Mouse (Mus musculus) heart, embryonic 13.5 days (tissue): Measurements from ENCODE around the gene Fam43b. TPM values are rescaled to one million over a fixed set of nuclear protein-coding genes. Genes with fewer than 3 reads are reported as not detected.
"Not testable (repeated sequence)": the region's sequence is repeated elsewhere in the genome, so short reads cannot be mapped to it uniquely, and the experiment has no call there.

ENCODE experiments used
- ATAC-seq: fragments of 200-750 bp; cut with Nextera tagmentation; 2 replicates; pipeline ENCODE4 v1.8.0; 2017; ENCODE audit warnings: moderate TSS enrichment; ENCODE audit not compliant: insufficient number of reproducible peaks, low FRiP score, low TSS enrichment; ENCODE audit errors: extremely low read depth
- H3K27ac ChIP-seq: fragments of 300-500 bp; sonication (generic); replicated peaks from 2 replicates; pipeline ENCODE4 v1.5.1; 2015; ENCODE audit warnings: moderate library complexity, mild to moderate bottlenecking, inconsistent platforms
- H3K27me3 ChIP-seq: fragments of 300-500 bp; sonication (generic); replicated peaks from 2 replicates; pipeline ENCODE4 v1.6.1; 2015; ENCODE audit warnings: mild to moderate bottlenecking, inconsistent platforms
- H3K36me3 ChIP-seq: fragments of 300-500 bp; sonication (generic); 2 replicates; pipeline ENCODE4 v1.6.1; 2015; ENCODE audit warnings: mild to moderate bottlenecking, inconsistent platforms
- H3K4me1 ChIP-seq: fragments of 300-500 bp; sonication (generic); 2 replicates; pipeline ENCODE4 v1.6.1; 2015; ENCODE audit warnings: inconsistent platforms
- H3K4me2 ChIP-seq: fragments of 300-500 bp; sonication (generic); 2 replicates; pipeline ENCODE4 v1.6.1; 2015; ENCODE audit warnings: inconsistent platforms, mild to moderate bottlenecking, moderate library complexity
- H3K4me3 ChIP-seq: fragments of 300-500 bp; sonication (generic); 2 replicates; pipeline ENCODE4 v1.5.1; 2015; ENCODE audit warnings: moderate library complexity, mild to moderate bottlenecking, inconsistent platforms
- H3K9ac ChIP-seq: fragments of 300-500 bp; sonication (generic); 2 replicates; pipeline ENCODE4 v1.6.1; 2015; ENCODE audit warnings: inconsistent platforms, mild to moderate bottlenecking, moderate library complexity
- H3K9me3 ChIP-seq: fragments of 300-500 bp; sonication (generic); 2 replicates; pipeline ENCODE4 v1.6.1; 2016; ENCODE audit warnings: inconsistent platforms
- WGBS: fragments of 180-500 bp; shearing (Covaris S2); methylation state at CpG from one replicate; pipeline ENCODE4 v1.1.7; 2015; ENCODE audit warnings: mixed read lengths; 5-methylcytosine and 5-hydroxymethylcytosine counted together
- polyA plus RNA-seq: library from polyadenylated mRNA; unstranded; fragments of >200 nt; fragmentation: Nextera tagmentation; extraction: Ambion mirVana; gene quantifications from 2 replicates; pipeline ENCODE4 v1.2.1, GENCODE M21; 2015

The Fam43b gene
- not detected in 2 replicates for polyA plus RNA-seq

- peaks cover 21% of the 10 kb centered on the region for H3K4me1 ChIP-seq
- ATAC-seq, result no peak
- H3K4me2 ChIP-seq, result peak within 1 kb of the TSS; percentile 76
- H3K9ac ChIP-seq, result peak within 1 kb of the TSS; percentile 61
- no peaks in the 10 kb centered on the region for H3K9me3 ChIP-seq
- WGBS, result under 1% methylated on average over 46 of the region's 46 CpGs
- H3K36me3 ChIP-seq, result no peaks in the 10 kb centered on the region
- no peak within 1 kb of the TSS for H3K27ac ChIP-seq
- H3K4me3 ChIP-seq, result peak within 1 kb of the TSS; percentile 52
- peaks cover 100% of the 10 kb centered on the region for H3K27me3 ChIP-seq
Measured at GRCm38 (mm10) chr4:138395971-138396645, at the start of gene Fam43b. Gene Fam43b (minus strand): TSS chr4:138396528.

GRCm38 (mm10) chr4:138444941-138445340, 48.6 kb upstream of the Fam43b start:
- Histone ChIP-seq H3K4me1 (0 out of 2 replicates have a peak, but pooled peaks cover 3% of the 10 kb centered on the region), H3K9ac (no peak overlapping the region), H3K4me2 (no peak overlapping the region), H3K36me3 (peaks cover 25% of the 10 kb centered on the region), H3K4me3 (no peak overlapping the region), H3K27me3 (peaks cover 60% of the 10 kb centered on the region), H3K27ac (no peak overlapping the region), H3K9me3 (no peaks in the 10 kb centered on the region)
- 26% methylated on average over 5 of the region's 5 CpGs for WGBS
- no peak for ATAC-seq

DNA sequence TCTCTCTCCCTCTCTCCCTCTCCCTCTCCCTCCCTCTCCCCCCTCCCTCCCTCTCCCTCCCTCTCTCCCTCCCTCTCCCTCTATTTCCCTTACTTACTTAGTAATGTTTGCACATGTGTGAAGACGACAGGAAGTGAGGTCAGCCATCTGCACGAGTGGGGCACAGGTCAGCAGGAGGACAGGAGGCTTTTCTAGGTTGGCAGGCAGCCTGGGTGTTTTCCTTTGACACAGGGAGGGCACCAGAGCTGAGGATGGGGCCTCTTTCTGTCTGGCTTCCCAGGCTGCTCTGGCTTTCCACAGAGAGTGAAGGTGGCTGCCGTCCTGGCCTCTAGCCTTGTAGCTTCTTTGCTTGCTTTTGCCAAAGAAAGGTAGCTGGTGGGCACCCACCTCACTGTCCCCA, 43.7 kb upstream of the Fam43b start:
- Histone ChIP-seq H3K4me3 (no peak overlapping the region), H3K9ac (no peak overlapping the region), H3K36me3 (peaks cover 66% of the 10 kb centered on the region), H3K27me3 (peaks cover 13% of the 10 kb centered on the region), H3K9me3 (no peaks in the 10 kb centered on the region), H3K4me1 (peaks cover 11% of the 10 kb centered on the region), H3K4me2 (no peak overlapping the region), H3K27ac (no peak overlapping the region)
- WGBS, result 55% methylated on average over 3 of the region's 3 CpGs
- no peak for ATAC-seq

- ATAC-seq, result peak; percentile 86
- Histone ChIP-seq H3K9ac (peak within 1 kb of the TSS; percentile 97), H3K27ac (peak within 1 kb of the TSS; percentile 68), H3K27me3 (peaks cover 24% of the 10 kb centered on the region), H3K9me3 (no peaks in the 10 kb centered on the region), H3K4me2 (peak within 1 kb of the TSS; percentile 89), H3K36me3 (peaks cover 38% of the 10 kb centered on the region), H3K4me3 (peak within 1 kb of the TSS; percentile 97), H3K4me1 (peaks cover 16% of the 10 kb centered on the region)
- under 1% methylated on average over 64 of the region's 64 CpGs for WGBS
Measured at GRCm38 (mm10) chr4:138434347-138435316, 38.3 kb upstream of the Fam43b start, which contains the start of gene Mul1. Gene Mul1 (plus strand): TSS chr4:138434671.

GRCm38 (mm10) chr4:138431340-138431739, 35.0 kb upstream of the Fam43b start:
- WGBS, result 50% methylated on average over 8 of the region's 8 CpGs
- Histone ChIP-seq H3K27ac (no peak overlapping the region), H3K27me3 (peaks cover 42% of the 10 kb centered on the region), H3K4me2 (no peak overlapping the region), H3K36me3 (peaks cover 5% of the 10 kb centered on the region), H3K9ac (no peak overlapping the region), H3K9me3 (no peaks in the 10 kb centered on the region), H3K4me1 (peaks cover 16% of the 10 kb centered on the region), H3K4me3 (no peak overlapping the region)
- no peak for ATAC-seq

- Histone ChIP-seq H3K4me2 (no peak overlapping the region), H3K27me3 (peaks cover 42% of the 10 kb centered on the region), H3K4me1 (peaks cover 3% of the 10 kb centered on the region; the same call in 1 of the 2 replicates), H3K9me3 (no peaks in the 10 kb centered on the region), H3K4me3 (no peak overlapping the region), H3K36me3 (no peaks in the 10 kb centered on the region), H3K9ac (no peak overlapping the region), H3K27ac (no peak overlapping the region)
- ATAC-seq, result no peak
- 48% methylated on average over 3 of the region's 3 CpGs for WGBS
Measured at GRCm38 (mm10) chr4:138429778-138430177, 33.5 kb upstream of the Fam43b start.

DNA sequence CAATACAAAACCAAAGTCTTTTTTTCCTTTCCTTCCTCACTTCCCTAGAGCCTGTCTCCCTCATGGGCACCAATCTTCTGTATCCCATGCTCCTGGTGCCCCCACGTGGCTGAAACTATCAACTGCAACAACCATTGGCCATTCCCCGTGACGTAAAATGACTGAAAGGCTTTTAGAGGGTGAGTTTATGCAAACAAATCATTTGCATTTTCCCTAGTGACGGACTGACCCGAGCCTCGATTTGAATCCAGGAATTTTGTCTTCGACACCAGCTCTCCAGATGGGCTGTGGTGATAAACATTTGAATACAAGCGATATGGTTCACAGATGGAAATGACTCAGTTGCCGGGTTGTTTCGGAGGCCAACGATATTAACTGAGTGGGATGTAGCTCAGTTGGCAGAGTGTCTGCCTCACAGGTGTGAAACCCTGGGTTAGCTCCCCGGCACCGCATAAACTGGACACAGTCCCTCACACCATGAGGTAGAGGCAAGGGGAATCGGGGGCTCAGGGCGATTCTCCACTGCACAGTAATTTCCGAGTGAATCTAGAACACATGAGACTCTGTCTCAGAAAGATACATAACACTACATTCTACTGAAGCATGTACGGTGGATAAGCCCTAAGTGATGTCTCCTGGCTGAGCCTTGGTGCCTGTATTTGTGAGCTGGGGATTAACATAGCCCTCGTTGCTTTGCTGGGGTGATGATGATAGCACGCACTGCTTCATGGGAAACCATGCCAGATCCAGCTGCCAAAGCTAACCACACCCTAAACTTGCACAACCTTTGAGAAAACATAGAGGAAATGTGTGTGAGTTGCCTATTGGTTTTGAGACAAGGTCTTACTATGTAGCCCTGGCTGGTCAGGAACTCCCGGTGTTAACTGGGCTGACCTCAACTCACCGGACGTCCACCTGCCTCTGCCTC, 30.7 kb upstream of the Fam43b start:
- WGBS, result 36% methylated on average over 22 of the region's 22 CpGs
- Histone ChIP-seq H3K9me3 (peaks cover 5% of the 10 kb centered on the region; the same call in 1 of the 2 replicates), H3K4me3 (no peak overlapping the region), H3K4me2 (peak overlapping the region; percentile 34), H3K9ac (peak overlapping the region; percentile 44; the same call in 1 of the 2 replicates), H3K27ac (no peak overlapping the region), H3K36me3 (no peaks in the 10 kb centered on the region), H3K27me3 (peaks cover 33% of the 10 kb centered on the region), H3K4me1 (no peaks in the 10 kb centered on the region)
- ATAC-seq, result no peak

DNA sequence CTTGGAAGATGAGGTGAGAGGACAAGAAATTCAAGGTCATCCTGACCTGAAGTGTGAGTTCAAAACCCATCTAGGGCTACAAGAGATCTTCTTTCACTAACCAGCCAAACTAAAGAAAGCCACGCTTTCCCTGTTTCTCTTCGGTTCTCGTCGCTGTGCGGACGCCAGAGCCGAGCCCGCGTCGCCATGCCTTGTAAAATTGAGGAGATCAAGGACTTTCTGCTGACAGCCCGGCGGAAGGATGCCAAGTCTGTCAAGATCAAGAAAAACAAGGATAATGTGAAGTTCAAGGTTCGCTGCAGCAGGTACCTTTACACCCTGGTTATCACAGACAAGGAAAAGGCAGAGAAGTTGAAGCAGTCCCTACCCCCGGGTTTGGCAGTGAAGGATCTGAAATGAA, 29.3 kb upstream of the Fam43b start:
- not testable (repeated sequence) for H3K9ac ChIP-seq, H3K4me1 ChIP-seq, H3K27ac ChIP-seq, H3K36me3 ChIP-seq, H3K9me3 ChIP-seq, ATAC-seq, H3K4me2 ChIP-seq, H3K4me3 ChIP-seq
- H3K27me3 ChIP-seq, result peaks cover 37% of the 10 kb centered on the region
- WGBS, result 85% methylated on average over 14 of the region's 14 CpGs

DNA sequence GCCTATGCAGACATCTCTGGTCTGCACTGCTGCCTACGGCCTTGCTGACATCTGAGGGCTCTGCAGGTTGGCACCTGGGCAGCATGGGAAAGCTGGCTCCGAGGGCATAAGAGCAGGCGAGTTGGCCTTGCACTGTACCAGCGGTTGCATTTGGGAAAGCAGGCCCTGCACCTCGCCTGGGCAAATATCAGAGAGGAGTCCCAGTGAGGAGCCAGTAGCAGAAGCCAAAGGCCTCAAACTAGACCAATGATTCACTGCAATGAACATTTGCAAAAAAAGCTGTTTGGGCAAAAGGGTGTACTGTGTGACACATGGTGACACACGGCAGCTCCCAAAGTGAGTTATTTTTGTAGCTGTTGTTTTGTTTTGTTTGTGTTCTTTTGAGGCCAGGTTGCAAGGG, 28.7 kb upstream of the Fam43b start:
- no peak overlapping the region for H3K27ac ChIP-seq
- 65% methylated on average over 6 of the region's 6 CpGs for WGBS
- H3K27me3 ChIP-seq, result peaks cover 41% of the 10 kb centered on the region
- no peaks in the 10 kb centered on the region for H3K36me3 ChIP-seq
- no peak overlapping the region for H3K4me2 ChIP-seq
- H3K9me3 ChIP-seq, result peaks cover 5% of the 10 kb centered on the region; the same call in 1 of the 2 replicates
- H3K4me3 ChIP-seq, result no peak overlapping the region
- H3K4me1 ChIP-seq, result no peaks in the 10 kb centered on the region
- no peak overlapping the region for H3K9ac ChIP-seq
- ATAC-seq, result no peak

DNA sequence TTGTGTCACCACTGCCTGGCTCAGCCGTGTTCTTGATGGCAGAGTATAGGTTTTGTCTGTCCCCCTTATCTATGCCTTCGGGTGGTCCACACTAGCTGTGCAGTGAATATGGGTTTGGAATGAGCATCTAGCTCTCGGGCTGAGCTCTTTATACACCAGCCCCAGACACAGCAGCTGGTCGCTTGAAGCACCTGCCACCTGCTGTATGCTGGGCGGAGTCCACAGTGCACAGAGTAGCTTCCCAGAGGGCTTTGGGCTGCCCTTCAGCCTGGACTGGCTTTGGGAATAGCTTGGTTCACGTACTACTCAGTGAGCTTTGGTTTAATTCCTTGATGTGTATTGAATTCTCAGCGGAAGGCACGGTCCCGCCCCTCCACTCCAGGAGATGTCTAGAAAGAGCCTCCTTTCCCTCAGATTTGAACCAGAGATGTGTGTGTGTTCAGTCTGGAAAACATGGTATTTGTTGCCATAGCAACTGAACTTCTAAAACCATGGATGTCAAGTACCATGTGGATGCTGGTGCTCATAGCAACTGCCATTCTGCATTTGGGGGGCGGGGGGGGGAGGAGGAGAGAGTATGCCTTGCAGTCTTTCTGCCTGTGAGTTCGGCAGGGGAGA, 22.1 kb upstream of the Fam43b start:
- H3K27me3 ChIP-seq, result peaks cover 65% of the 10 kb centered on the region
- no peak overlapping the region for H3K4me2 ChIP-seq
- no peak overlapping the region for H3K4me3 ChIP-seq
- no peak overlapping the region for H3K27ac ChIP-seq
- no peak for ATAC-seq
- peaks cover 5% of the 10 kb centered on the region; the same call in 1 of the 2 replicates for H3K9me3 ChIP-seq
- 58% methylated on average over 11 of the region's 11 CpGs for WGBS
- H3K9ac ChIP-seq, result no peak overlapping the region
- H3K36me3 ChIP-seq, result no peaks in the 10 kb centered on the region
- peaks cover 12% of the 10 kb centered on the region for H3K4me1 ChIP-seq
